Mouse (Mus musculus): ENCODE data around the gene Epha6.

Epha6 gene

GRCm38 (mm10) chr16:60605061-60605831 lies at the start of gene Epha6:
Gene Epha6 (minus strand): TSS chr16:60605531.
- no peak for DNase-seq (ENCODE audit: low spot score in 2 of 2)

- DNase-seq (ENCODE audit: low spot score in 2 of 2) = no peak
These were observed 46.4 kb upstream of the Epha6 start for GRCm38 (mm10) chr16:60651716-60652115.

DNA sequence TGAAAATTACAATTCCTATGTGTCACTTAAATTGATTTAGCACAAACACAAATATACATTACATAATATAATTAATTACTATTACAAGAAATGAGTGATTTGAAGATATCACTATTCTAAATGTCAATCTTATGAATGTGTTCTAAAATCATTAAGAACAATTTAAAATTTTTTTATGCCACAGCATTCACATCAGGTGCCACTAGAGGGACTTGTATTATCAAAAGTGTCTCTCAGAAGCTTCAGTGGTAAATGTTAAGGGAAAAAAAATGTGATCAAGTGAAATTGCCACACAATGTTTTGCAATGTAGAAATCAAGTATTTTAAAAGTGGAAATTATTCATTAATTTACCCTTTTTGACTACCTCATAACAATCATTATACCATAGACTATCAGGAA lies 22.8 kb upstream of the Epha6 start:
- no peak for DNase-seq (ENCODE audit: low spot score in 2 of 2)

GRCm38 (mm10) chr16:60605832-60606583 lies 677 bp upstream of the Epha6 start:
- no peak for DNase-seq (ENCODE audit: low spot score in 2 of 2)

- no peak for DNase-seq (ENCODE audit: low spot score in 2 of 2)
These were observed 718 bp downstream of the Epha6 start for GRCm38 (mm10) chr16:60604613-60605012.

- no peak for DNase-seq (ENCODE audit: low spot score in 2 of 2)
These were observed 20.0 kb downstream of the Epha6 start for GRCm38 (mm10) chr16:60585322-60585721.

- no peak for DNase-seq (ENCODE audit: low spot score in 2 of 2)
These were observed 20.6 kb downstream of the Epha6 start for GRCm38 (mm10) chr16:60584695-60585094.

- DNase-seq (ENCODE audit: low spot score in 2 of 2) = no peak
These were observed 34.8 kb downstream of the Epha6 start for GRCm38 (mm10) chr16:60570546-60570945.

DNA sequence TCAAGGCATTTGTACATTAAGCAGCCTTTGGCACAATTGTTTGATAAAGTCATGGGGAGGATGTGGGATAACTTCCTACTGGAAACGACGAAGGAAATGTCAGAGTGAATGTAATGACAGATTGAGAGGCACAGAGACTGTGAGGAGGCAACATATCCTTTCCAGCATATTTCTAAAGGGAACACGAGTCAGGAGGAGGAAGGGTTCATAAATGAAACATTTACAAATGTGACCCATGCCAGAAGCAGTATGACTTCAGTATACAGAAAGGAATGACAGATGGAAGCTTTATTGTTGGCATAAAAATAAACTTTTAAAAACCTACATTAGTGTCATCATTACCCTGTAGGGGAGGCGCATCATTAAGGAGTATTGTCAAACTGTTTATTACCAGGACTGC lies 60.9 kb downstream of the Epha6 start:
- no peak for DNase-seq (ENCODE audit: low spot score in 2 of 2)

GRCm38 (mm10) chr16:60538233-60538632 lies 67.1 kb downstream of the Epha6 start:
- no peak for DNase-seq (ENCODE audit: low spot score in 2 of 2)

GRCm38 (mm10) chr16:60509707-60510106 lies 95.6 kb downstream of the Epha6 start:
- no peak for DNase-seq (ENCODE audit: low spot score in 2 of 2)

DNA sequence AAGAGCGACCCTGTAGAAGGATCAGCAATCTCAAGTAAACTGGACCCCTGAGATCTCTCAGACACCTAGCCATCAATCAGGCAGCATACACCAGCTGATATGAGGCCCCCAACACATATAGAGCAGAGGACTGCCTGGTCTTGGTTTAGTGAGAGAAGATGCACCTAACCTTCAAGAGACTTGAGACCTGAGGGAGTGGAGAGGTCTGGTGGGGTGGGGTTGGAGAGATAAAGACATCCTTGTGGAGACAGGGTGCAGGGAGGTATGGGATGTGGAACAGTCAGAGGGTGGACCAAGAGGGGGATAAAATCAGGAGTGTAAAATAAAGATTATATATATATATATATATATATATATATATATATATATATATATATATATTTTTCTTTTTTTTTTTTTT lies 105.8 kb downstream of the Epha6 start:
- no peak for DNase-seq (ENCODE audit: low spot score in 2 of 2)

- no peak for DNase-seq (ENCODE audit: low spot score in 2 of 2)
These were observed 129.6 kb downstream of the Epha6 start for GRCm38 (mm10) chr16:60475776-60476175.

- DNase-seq (ENCODE audit: low spot score in 2 of 2) = no peak
These were observed 137.0 kb downstream of the Epha6 start for GRCm38 (mm10) chr16:60468200-60468785.

DNA sequence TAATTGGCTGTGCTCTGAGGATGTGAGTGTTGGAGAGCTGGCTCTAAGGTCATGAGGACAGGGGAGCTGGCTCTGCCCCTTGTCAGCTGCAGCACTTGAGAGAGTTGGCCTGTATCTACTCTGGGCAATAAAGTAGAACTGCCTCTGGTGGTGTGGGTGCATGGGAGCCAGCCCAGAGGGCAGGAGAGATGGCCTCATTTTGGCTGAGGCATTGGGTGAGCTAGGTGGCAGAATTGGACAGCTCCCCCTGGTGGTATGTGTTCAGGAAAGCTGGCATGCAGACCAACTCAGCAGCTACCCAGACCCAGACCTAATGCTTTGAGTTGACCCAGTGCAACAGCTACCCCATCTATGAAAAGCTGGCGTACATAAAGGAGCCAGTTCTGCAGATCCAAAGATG lies 170.0 kb downstream of the Epha6 start:
- no peak for DNase-seq (ENCODE audit: low spot score in 2 of 2)

- DNase-seq (ENCODE audit: low spot score in 2 of 2) = no peak
These were observed 171.1 kb downstream of the Epha6 start for GRCm38 (mm10) chr16:60434241-60434640.

- DNase-seq (ENCODE audit: low spot score in 2 of 2) = no peak
These were observed 210.0 kb downstream of the Epha6 start for GRCm38 (mm10) chr16:60395306-60395705.

- DNase-seq (ENCODE audit: low spot score in 2 of 2) = no peak
These were observed 212.4 kb downstream of the Epha6 start for GRCm38 (mm10) chr16:60392961-60393360.

- DNase-seq (ENCODE audit: low spot score in 2 of 2) = no peak
These were observed 230.2 kb downstream of the Epha6 start for GRCm38 (mm10) chr16:60375147-60375546.

GRCm38 (mm10) chr16:60283963-60284362 lies 321.4 kb downstream of the Epha6 start:
- no peak for DNase-seq (ENCODE audit: low spot score in 2 of 2)

DNA sequence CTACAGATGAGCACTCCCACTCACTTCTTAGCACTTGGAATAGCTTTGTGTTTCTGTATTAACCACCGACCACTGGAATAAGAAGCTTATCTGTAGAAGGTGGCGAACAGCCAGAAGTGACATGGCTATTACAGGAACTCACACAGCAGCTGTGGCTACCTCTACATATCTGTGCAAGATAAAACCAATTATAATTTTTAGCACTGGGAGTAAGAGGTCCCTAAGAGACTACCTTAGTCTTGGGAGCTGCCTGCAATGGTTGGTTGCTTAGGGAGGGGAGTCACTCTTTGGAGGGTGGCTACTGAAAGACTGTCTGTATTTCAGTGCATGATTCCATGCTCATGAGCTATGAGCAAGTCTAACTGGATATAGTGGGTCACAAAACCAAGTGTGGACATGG lies 331.2 kb downstream of the Epha6 start:
- no peak for DNase-seq (ENCODE audit: low spot score in 2 of 2)

Measured in natural killer cell, adult 2 months (primary cell).